ENCODE assay signal across 8 mouse cellular contexts in genomic region chr7:102208806-102209363, GRCm38 (mm10). TPM values are rescaled to one million over a fixed set of nuclear protein-coding genes. Genes with fewer than 3 reads are reported as not detected.
A peak's percentile ranks its signal among the peaks of the same experiment; 100 is the strongest.
DNase-seq lines count a peak whose midpoint lies in the region; ATAC-seq lines count a peak whose summit lies in the region.
"Had no signal": no experiment of that assay in that cellular context is flagged by ENCODE, and none has a peak within 500 bp of the region (broad histone marks: within the 10 kb centered on the region; RNA-seq: fewer than 3 reads in every experiment).

No protein-coding gene starts in this region.

- no peaks in the 10 kb centered on the region for H3K9me3 ChIP-seq in lung, embryonic 16.5 days (ENCODE audit: control insufficient read depth, low read length)
- no peaks in the 10 kb centered on the region for H3K9me3 ChIP-seq in forebrain, embryonic 10.5 days
- no peaks in the 10 kb centered on the region for H3K9me3 ChIP-seq in limb, embryonic 12.5 days
- H3K9me3 ChIP-seq in stomach, embryonic 15.5 days, result no peaks in the 10 kb centered on the region

- ATAC-seq in lung, embryonic 16.5 days (ENCODE audit: low read depth), result no peak
- ATAC-seq in limb, embryonic 12.5 days (ENCODE audit: insufficient number of reproducible peaks, insufficient read depth, low FRiP score, low TSS enrichment, low read depth), result no peak
- ATAC-seq in stomach, embryonic 15.5 days (ENCODE audit: insufficient read depth, low FRiP score, low read depth), result no peak

- H3K27ac ChIP-seq in lung, embryonic 16.5 days (ENCODE audit: low read length), result no peak overlapping the region
- H3K27ac ChIP-seq in forebrain, embryonic 10.5 days, result peak overlapping the region; percentile 97
- no peak overlapping the region; the same call in 1 of the 2 replicates for H3K27ac ChIP-seq in limb, embryonic 12.5 days
- 0 out of 2 replicates have a peak overlapping the region, but pooled peaks have one; percentile 91 for H3K27ac ChIP-seq in stomach, embryonic 15.5 days

- WGBS in lung, embryonic 16.5 days, result 50% methylated on average over 4 of the region's 4 CpGs
- WGBS in forebrain, embryonic 10.5 days, result 58% methylated on average over 4 of the region's 4 CpGs
- WGBS in limb, embryonic 12.5 days, result 56% methylated on average over 4 of the region's 4 CpGs
- 48% methylated on average over 4 of the region's 4 CpGs for WGBS in stomach, embryonic 15.5 days

- peak overlapping the region; percentile 95 for H3K4me3 ChIP-seq in lung, embryonic 16.5 days (ENCODE audit: low read length)
- H3K4me3 ChIP-seq in forebrain, embryonic 10.5 days, result peak overlapping the region; percentile 89
- H3K4me3 ChIP-seq in limb, embryonic 12.5 days (replicated peaks), result peak overlapping the region; percentile 58
- peak overlapping the region; percentile 64 for H3K4me3 ChIP-seq in stomach, embryonic 15.5 days (replicated peaks)

- no peaks in the 10 kb centered on the region for H3K36me3 ChIP-seq in lung, embryonic 16.5 days (ENCODE audit: control insufficient read depth, insufficient read depth, low read length)
- H3K36me3 ChIP-seq in forebrain, embryonic 10.5 days (replicated peaks), result peaks cover 10% of the 10 kb centered on the region
- H3K36me3 ChIP-seq in limb, embryonic 12.5 days, result peaks cover 7% of the 10 kb centered on the region; the same call in 1 of the 2 replicates
- H3K36me3 ChIP-seq in stomach, embryonic 15.5 days, result 0 out of 2 replicates have a peak, but pooled peaks cover 3% of the 10 kb centered on the region

- H3K4me2 ChIP-seq in lung, embryonic 16.5 days (ENCODE audit: low read depth, low read length), result peak overlapping the region; percentile 90
- peak overlapping the region; percentile 78 for H3K4me2 ChIP-seq in limb, embryonic 12.5 days
- peak overlapping the region; percentile 69 for H3K4me2 ChIP-seq in stomach, embryonic 15.5 days

- peak overlapping the region; percentile 90 for H3K9ac ChIP-seq in lung, embryonic 16.5 days (ENCODE audit: low read length)
- peak overlapping the region; percentile 85 for H3K9ac ChIP-seq in limb, embryonic 12.5 days (replicated peaks)
- H3K9ac ChIP-seq in stomach, embryonic 15.5 days, result peak overlapping the region; percentile 32; the same call in 1 of the 2 replicates

- peaks cover 11% of the 10 kb centered on the region for H3K4me1 ChIP-seq in lung, embryonic 16.5 days (replicated peaks; ENCODE audit: control insufficient read depth, insufficient read depth, low read length)
- peaks cover 24% of the 10 kb centered on the region for H3K4me1 ChIP-seq in forebrain, embryonic 10.5 days
- peaks cover 8% of the 10 kb centered on the region for H3K4me1 ChIP-seq in limb, embryonic 12.5 days (replicated peaks)
- H3K4me1 ChIP-seq in stomach, embryonic 15.5 days, result peaks cover 4% of the 10 kb centered on the region

- no peaks in the 10 kb centered on the region for H3K27me3 ChIP-seq in lung, embryonic 16.5 days (ENCODE audit: control insufficient read depth, insufficient read depth, low read depth, low read length)
- no peaks in the 10 kb centered on the region for H3K27me3 ChIP-seq in forebrain, embryonic 10.5 days (ENCODE audit: poor library complexity, severe bottlenecking)
- no peaks in the 10 kb centered on the region for H3K27me3 ChIP-seq in limb, embryonic 12.5 days
- no peaks in the 10 kb centered on the region for H3K27me3 ChIP-seq in stomach, embryonic 15.5 days (replicated peaks)

- DNase-seq in lung, postnatal 36 days, result no peak
- DNase-seq in forebrain, embryonic 10.5 days (ENCODE audit: extremely low spot score, low spot score), result no peak
- no peak for DNase-seq in cerebellum, postnatal 25 days
- DNase-seq in frontal cortex, postnatal 14 days (ENCODE audit: low spot score in 2 of 2), result no peak
- DNase-seq: right cerebral cortex, postnatal 14 days had no signal

RNA-seq across cellular contexts. Expression of gene Nup98, which starts 1.1 kb away (rescaled TPM):
- 32.8 and 34.4 TPM in 2 replicates for polyA plus RNA-seq in lung, embryonic 16.5 days (2015; fragmentation: Nextera tagmentation; extraction: Ambion mirVana)
- polyA plus RNA-seq in forebrain, embryonic 10.5 days (2016; fragmentation: Nextera tagmentation; extraction: Ambion mirVana), result 45.9 and 48.7 TPM in 2 replicates
- polyA plus RNA-seq in limb, embryonic 12.5 days (2016; fragmentation: Nextera tagmentation; extraction: Ambion mirVana), result 50.5 and 51.8 TPM in 2 replicates
- polyA plus RNA-seq in stomach, embryonic 15.5 days (2015; fragmentation: Nextera tagmentation; extraction: Ambion mirVana), result 29.5 and 33.6 TPM in 2 replicates

RNA-seq across cellular contexts. Expression of gene Pgap2, which starts 1.1 kb away (rescaled TPM):
- 95.1 and 103 TPM in 2 replicates for polyA plus RNA-seq in lung, embryonic 16.5 days (2015; fragmentation: Nextera tagmentation; extraction: Ambion mirVana)
- 54.7 and 55.0 TPM in 2 replicates for polyA plus RNA-seq in forebrain, embryonic 10.5 days (2016; fragmentation: Nextera tagmentation; extraction: Ambion mirVana)
- polyA plus RNA-seq in limb, embryonic 12.5 days (2016; fragmentation: Nextera tagmentation; extraction: Ambion mirVana), result 82.0 and 84.9 TPM in 2 replicates
- polyA plus RNA-seq in stomach, embryonic 15.5 days (2015; fragmentation: Nextera tagmentation; extraction: Ambion mirVana), result 96.3 and 99.2 TPM in 2 replicates

RNA-seq across cellular contexts. Expression of gene Rhog, which starts 47.0 kb away (rescaled TPM):
- polyA plus RNA-seq in lung, embryonic 16.5 days (2015; fragmentation: Nextera tagmentation; extraction: Ambion mirVana), result 78.1 and 82.1 TPM in 2 replicates
- 37.9 and 39.2 TPM in 2 replicates for polyA plus RNA-seq in forebrain, embryonic 10.5 days (2016; fragmentation: Nextera tagmentation; extraction: Ambion mirVana)
- polyA plus RNA-seq in limb, embryonic 12.5 days (2016; fragmentation: Nextera tagmentation; extraction: Ambion mirVana), result 47.8 and 50.4 TPM in 2 replicates
- 58.4 and 67.7 TPM in 2 replicates for polyA plus RNA-seq in stomach, embryonic 15.5 days (2015; fragmentation: Nextera tagmentation; extraction: Ambion mirVana)

RNA-seq across cellular contexts. Expression of gene Stim1, which starts 58.7 kb away (rescaled TPM):
- 20.6 and 21.3 TPM in 2 replicates for polyA plus RNA-seq in lung, embryonic 16.5 days (2015; fragmentation: Nextera tagmentation; extraction: Ambion mirVana)
- polyA plus RNA-seq in forebrain, embryonic 10.5 days (2016; fragmentation: Nextera tagmentation; extraction: Ambion mirVana), result 11.6 and 11.7 TPM in 2 replicates
- polyA plus RNA-seq in limb, embryonic 12.5 days (2016; fragmentation: Nextera tagmentation; extraction: Ambion mirVana), result 17.7 and 25.3 TPM in 2 replicates
- 26.5 TPM in 2 replicates for polyA plus RNA-seq in stomach, embryonic 15.5 days (2015; fragmentation: Nextera tagmentation; extraction: Ambion mirVana)

Comparison
In these comparisons a context has a peak if more than half of its experiments do, and no peak if none do; other contexts are left out.
1. H3K27ac ChIP-seq: peak in forebrain, embryonic 10.5 days (single experiment) and stomach, embryonic 15.5 days (single experiment); none in lung, embryonic 16.5 days (single experiment) and limb, embryonic 12.5 days (single experiment).
2. H3K9ac ChIP-seq: peak in every context shown above with its lines; median percentile 90 in lung, embryonic 16.5 days; 85 in limb, embryonic 12.5 days; 32 in stomach, embryonic 15.5 days.
3. Peak in every context shown above with its lines, with median percentiles within 50 percentile points of each other: H3K4me2 ChIP-seq and H3K4me3 ChIP-seq.